Mouse (Mus musculus) c-Kit-positive CD71-positive TER-119-negative erythroid progenitor cells, embryonic 14.5 days (primary cell): ENCODE results near the gene Atrip.
A peak's percentile ranks its signal among the peaks of the same experiment; 100 is the strongest.

Experiments
- DNase-seq: peaks from one replicate; pipeline ENCODE4 v3.0.0-alpha.2; 2013; ENCODE audit warnings: low read depth

Gene Atrip

DNA sequence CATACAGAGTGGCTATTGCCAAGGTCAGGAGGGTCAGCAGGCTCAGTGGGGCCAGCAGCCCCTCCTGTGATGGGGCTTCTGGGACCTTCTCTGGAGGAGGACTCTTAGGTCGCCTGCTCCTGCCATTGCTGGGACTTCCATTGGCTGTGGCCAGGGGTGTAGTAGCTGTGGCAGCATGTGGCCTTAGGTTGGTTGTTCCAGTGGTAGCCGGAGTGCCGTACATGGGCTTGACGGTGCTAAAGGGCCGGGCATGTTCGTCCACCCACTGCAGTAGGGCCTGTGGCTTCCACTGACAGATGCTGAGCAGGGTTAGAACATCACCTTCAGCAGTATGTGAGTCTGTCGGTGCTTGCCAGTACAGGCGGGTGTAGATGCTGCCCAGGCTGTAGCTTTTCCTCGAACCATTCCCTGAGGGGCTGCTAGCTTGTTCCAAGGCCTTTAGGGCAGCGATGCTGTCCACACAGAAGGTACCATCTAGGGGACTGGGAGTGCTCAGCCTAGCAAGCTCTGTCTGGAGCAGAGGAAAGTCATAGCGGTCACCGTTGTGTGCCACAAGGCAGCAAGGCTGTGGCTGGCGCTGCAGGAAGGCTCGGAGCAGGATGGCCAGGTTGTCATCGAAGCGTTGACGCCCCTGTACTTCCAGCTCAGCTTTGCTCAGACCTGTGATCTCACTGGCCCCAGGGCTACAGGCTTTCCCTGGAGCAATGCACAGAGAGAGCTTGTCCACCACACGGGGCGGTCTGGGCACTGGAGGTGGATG, 15.7 kb downstream of the Atrip start:
- DNase-seq: no peak

DNA sequence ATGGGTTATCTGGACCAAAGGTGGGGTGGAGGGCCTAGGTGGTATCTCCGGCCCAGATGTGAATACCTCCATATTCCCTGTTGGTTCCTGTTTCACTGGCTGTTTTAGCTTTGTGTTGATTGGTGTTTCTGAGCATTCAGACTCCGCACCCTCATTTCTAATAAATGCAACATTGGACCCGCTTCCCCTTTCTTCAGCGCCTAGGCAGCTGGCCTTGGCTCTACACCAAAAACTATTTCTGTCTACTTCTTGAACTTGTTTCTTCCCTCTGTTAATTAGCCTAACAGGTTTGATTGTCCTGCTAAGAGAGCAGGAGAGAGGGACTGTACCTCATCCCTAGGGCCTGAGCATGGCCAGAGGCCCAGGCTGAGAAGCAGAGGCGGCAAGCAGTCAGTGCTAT, 16.4 kb downstream of the Atrip start:
- no peak for DNase-seq

DNA sequence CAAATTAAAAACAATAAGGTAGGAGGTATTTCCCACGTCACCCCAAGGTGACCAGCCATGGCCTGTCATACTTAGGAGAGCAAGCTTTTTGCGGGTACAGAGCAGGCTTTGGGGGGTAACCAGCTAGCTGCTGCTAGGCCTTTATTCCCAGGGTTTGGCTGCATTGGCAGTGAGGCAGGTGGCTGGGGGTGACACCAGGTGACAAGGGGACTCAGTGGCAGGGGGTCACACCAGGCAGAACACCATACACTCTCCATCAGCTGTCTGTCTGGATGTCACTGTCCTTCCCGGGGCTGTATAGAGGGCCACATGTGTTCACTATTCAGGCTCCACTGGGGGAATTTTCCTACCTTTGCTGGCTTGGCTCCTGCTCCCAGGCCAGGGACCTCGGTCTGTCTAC, 17.0 kb downstream of the Atrip start:
- DNase-seq: no peak

DNA sequence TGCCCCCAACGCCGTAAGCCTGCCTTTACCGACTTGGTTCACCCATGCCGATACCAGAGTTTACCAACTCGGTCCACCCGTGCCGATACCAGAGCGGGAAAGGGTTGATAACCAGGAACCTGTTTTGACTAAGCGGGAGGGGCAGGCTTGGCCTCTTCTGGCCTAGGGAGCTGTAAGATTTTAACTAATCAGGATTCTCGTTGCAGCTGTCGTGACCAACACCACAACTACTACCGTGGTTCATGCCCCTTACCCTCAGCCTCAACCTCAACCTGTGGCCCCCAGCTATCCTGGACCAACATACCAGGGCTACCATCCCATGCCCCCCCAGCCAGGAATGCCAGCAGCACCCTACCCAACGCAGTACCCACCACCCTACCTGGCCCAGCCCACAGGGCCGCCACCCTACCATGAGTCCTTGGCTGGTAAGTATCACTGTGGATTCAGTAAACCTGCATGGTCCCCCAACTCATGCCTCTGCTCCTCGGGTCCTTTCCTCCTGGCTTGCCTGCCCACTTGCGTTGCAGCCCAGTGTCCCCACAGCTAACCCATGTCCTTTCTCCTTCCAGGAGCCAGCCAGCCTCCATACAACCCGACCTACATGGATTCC, 17.7 kb downstream of the Atrip start:
- no peak for DNase-seq

DNA sequence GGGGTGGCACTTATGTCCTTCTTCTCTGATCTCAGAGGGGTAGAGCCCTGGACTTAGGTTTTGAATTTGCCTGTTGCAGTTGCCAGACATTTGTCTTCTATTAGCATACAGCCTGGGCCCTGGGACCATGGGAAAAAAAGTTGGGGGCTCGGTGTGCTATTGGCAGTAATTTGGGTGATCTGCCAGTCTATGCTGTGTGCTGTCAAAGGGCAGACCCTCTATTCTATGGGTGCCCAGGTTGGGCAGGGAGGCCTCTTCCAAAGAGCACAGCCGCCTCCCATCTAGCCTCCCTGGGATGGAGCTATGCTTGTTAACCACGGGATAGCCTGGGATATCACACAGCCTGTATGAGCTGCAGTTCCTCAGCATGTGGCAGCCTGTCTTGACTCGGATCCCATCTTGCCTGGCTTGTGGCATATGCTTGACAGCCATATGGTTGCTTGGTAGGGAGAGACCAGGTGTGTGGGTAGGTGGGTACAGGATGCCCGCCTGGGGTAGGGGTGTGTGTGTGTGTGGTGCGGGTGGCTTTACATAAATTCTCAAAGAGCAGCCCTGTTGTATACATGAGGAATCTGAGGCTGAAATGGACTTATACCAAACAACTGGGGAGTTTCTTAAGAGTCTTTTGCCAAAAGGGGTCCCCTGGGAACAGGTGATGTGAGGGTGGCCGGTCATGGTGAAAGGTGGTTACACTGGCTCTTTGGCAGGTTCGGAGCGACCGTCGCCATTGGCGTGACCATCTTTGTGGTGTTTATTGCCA, 18.5 kb downstream of the Atrip start:
- no peak for DNase-seq

DNA sequence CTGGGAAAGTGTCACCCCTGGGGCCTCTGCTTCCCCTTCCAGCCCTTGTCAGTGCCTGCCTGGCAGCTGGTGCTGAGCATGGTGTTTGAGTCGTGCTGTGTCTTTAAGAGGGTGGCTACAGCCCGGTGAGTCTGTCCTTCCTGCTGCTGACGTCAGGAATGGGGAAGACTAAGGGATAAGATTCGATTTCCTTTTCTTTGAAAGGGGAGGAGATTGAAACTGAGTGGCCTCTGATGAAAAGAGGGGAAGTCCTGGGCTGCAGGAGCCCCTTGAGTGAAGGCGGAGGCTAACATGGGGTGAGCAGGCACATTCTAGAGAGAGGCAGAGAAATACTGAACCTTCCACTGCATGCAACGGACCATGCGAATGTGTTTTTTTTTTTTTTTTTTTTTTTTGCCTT, 19.2 kb downstream of the Atrip start:
- DNase-seq: peak; percentile 58

DNA sequence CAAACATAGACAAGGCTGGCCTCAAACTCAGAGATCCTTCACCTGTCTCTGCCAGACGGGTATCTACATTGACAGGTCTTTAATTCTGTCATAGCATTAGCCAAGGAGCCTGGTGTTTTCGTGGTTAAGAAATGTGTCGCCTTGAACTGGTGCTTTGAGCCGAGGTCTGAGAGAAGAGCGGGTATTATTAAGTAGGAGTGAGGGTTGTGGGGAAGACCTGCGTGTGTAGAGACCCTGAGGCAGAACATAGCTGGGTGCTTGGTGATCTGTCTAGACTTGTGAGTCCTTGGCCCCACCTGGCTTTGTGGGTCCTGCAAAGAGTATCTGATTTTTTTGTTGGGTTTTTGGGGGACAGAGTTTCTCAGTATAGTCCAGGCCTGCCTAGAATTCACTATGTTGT, 20.1 kb downstream of the Atrip start:
- DNase-seq: no peak

DNA sequence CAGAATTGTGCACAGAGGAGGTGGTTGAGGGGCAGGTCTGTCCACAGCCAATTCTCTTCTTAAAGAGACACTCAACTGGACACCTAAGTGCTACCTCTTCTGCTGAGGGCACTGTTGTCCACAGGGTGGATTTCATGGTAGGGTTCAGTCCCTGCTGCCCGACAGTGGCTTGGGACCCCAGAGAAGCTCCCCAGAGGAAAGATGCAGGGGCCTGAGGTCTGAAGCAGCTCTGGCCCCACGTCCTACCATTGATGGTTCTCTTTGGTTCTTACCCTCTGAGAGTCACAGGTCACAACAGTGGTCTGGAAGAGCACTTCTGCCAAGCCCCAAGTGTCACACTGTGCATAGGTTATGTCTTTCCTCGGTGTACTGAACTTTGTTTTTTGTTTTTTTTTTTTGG, 20.6 kb downstream of the Atrip start:
- no peak for DNase-seq

DNA sequence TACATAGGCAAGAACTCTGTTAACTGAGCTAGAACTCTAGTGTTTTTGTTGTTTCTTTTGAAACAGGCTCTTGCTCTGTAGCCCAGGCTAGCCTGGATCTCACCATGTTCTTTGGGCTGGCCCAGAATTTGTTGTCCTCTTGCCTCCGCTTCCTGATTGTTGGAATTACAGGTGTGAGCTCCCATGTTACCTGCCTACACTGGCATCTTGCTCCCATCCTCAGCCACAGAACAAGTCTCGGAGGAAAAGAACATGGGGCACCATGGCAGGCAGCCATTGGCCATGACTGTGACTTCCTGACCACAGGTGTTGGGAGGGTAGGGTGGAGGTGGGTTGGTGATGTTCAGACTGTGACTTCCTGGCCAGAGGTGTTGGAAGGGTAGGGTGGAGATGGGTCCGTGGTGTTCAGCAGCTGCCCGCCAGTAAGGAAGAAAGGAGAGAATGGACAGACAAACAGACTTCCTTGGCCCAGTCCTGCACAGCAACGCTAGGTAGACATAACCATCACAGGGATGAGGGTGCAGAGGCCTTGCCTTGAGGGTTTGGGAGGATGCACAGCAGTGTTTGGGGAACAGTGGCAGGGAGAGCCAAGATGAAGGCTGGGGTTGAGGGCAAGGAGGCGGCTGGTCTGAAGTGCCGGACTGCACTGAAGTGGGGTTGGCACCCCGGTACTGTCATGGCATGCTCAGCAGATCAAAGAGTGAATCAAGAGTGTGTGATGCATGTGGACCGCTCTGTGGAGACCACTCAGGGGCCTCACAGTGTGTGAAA, 21.2 kb downstream of the Atrip start:
- no peak for DNase-seq

DNA sequence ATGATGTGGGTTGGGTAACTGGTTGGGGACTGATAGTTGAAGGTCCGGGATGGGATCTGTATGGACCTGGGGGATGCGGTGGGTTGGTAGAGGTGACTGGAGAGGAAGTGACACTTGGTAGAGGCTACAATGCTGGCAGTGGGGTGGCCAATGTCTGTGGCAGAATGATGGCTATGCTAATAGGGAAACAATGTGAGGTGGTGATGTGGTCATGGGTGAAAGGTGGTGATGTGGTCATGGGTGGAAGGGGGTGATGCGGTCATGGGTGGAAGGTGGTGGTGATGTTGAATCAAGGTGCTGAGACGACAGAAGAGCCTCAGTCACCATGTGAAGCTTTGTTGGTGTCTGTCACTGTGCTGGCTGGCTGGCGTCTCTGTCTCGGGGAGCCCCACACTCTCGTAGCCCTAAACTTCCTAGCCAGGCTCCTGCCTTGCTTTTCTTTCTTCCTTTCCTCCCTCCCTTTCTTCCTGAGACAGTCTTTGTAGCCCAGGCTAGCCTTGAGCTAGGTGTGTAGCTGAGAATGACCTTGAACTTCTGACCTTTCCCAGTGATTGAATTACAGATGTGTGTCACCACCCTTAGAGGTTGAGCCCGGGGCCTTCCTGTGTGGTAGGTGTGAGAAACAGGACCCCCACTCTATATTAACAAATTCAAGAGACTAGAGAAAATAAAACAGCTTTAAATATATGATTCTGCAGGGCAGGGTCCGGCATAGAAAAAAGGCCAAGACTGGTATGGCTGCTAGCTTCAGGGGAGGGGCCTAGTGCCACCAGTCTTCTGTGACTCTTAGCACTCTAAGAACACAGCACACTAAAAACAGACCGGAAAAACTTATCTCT, 22.1 kb downstream of the Atrip start:
- DNase-seq: no peak

DNA sequence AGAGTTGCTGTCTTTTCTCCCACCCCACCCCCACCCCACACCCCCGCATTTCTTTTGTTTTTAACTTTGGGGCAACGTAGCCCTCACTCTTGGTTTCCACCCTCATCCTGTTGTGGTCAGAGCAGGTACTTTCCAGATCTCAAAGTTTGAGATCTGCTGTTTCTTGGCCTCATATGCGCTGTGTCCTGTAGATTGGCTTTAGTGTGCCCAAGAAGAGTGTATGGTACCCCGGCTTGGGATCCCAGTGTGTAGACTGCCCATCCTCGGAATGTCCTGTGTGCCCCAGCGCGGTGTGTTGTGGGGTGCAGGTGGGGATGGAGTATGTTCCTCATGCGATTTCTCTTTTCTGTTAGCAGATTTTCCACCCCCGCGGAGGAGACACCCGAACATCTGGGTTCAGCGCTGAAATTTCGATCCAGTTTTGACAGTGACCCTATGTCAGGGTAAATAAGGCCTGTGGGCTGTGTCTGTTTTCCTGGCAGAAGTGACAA, 22.9 kb downstream of the Atrip start:
- no peak for DNase-seq

DNA sequence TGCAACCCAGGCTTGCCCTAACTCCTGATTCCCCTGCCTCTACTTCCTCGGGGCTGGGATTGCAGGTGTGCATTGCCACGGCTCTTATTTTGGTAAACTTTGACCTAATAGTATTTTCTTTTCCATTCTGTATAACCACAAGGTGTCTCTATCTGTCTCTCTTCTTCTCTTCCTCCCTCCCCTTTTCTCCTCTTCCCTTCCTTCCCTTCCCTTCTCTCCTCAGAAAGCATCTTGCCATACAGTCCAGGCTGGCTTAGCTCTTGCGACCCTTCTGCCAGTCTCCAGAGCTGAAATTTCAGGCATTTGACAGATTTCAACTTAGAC, 23.3 kb downstream of the Atrip start:
- no peak for DNase-seq

DNA sequence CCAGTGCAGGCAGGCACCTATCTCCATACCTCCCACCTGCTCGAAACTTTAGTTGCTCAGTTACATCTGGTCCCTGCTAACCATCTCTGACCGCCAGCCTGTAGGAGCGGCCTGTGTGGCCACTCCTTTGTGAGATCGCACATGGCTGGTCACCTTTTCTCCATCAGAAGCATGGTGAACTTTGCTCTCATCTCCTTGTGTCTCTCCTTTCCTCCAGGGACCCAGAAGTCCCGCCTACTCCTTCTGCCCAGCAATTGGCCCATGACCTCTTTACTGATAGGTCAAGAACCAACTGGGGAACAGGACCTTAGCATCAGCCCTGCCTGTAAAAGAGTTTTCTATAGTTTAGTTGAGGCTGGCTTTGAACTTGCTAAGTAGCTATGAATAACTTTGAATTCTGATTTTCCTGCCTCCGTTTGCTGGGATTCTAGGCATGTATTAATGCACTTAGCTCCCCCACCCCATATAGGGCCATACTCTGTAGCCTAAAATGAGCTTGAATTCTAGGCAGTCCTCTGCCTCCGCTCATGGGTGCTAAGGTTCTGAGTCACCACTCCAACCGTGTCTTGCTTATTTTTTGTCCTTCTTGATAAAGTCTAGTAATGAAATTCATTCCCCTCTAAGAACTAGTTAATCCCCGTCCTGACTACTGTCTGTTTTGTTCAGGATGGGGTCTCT, 23.8 kb downstream of the Atrip start:
- no peak for DNase-seq

DNA sequence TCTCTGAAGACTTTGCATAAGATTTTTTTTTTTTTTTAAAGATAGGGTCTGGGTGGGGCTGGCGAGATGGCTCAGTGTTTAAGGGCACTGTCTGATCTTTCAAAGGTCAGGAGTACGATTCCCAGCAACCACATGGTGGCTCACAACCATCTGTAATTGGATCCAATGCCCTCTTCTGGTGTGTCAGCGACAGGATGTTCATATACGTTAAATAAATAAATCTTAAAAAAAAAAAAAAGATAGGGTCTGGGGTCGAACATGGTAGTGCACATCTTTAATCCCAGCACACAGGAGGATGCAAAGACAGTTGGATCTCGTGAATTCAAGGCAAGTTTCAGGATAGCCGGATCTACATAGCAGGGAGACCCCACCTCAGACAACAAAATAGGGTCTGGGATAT, 24.6 kb downstream of the Atrip start:
- DNase-seq: no peak

DNA sequence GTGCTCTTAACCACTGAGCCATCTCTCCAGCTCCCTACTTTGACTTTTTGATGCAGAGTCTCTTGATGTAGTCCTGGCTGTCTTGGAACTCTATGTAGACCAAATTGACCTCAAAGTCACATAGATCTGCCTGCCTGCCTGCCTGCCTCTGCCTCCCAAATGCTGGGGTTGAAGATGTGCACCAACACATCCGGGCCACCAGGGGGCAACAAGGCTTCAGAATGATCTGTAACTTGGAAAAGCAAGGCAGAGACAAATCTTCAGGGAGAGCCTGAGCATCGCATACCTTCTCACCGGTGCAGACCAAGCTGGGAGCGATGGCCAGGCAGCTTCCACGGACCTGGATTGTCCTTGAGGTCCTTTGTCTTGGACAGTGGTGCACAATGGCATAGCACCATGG, 27.6 kb downstream of the Atrip start:
- DNase-seq: peak; percentile 56

DNA sequence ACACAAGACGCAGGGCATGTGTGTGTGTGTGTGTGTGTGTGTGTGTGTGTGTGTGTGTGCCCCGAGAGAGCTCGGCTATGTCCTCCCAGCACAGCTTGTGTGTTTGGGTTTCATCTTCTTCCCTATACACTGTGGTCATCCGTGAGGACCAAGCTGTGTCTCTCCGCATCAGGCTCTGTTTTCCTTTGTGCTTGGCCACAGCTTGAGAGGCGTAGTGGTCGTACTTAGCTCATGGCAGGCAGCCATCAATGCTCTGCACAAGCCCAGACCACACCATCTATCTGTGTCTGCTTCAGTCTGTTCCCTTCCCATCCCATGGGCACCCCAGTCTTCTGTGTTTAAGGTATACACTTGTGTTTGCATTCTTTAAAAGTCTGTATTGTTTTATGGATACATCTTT, 32.6 kb downstream of the Atrip start:
- DNase-seq: no peak

DNA sequence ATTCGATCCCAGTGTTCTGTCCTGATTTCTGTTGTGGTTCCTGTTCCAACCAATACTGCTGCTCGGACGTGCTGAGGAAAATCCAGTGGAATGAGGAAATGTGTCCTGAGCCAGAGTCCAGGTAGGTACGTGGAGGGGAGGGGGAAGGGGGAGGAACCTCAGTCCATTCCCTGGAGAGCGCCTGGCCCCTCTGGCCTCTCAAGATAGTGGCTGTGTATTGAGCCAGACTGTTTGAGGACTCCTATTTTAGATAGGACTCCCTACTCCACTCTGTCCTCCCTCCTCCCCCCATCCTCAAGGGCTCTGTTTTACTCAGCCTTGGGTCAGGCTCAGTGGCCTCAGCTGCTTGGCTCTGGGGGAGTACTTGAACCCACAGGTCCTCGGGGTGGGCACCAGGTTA, 33.0 kb downstream of the Atrip start:
- DNase-seq: no peak

DNA sequence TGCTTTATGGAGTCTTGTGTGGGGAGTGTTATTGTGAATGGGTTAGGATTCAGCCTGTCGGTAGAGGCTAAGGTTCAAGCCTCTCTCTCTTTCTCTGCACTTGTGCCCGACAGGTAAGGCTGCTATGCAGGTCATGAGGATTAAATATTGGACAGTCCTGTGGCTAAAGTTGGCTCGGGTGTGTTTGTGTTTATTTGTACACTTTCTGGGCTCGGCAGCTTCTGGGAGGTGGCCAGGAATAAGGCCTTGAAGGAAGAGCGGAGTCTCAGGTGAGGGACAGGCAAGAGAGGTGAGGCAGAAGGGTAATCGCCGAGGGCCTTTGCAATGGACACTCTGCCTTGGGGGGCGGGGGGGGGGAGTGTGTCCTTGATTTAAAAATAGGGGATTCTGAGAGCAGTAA, 33.7 kb downstream of the Atrip start:
- no peak for DNase-seq

DNA sequence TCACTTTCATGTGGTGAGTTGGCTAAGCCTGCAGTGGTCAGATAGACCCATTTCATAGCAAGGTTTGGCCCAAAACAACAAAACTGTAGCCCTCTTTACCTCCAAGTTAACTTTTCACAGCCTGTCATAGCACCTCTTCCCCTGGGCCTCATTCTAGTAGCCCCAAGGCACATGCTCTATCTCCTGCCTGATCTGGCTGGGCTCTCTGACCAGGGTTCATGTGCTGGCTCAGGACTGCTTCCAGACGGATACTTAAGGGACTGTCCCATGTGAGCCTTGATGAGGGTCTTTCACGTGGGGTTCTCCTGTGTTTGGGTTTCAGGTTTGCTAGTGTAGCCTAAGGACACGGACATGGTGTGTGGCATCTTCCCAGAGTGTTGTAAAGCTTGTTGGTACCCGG, 34.2 kb downstream of the Atrip start:
- DNase-seq: no peak

DNA sequence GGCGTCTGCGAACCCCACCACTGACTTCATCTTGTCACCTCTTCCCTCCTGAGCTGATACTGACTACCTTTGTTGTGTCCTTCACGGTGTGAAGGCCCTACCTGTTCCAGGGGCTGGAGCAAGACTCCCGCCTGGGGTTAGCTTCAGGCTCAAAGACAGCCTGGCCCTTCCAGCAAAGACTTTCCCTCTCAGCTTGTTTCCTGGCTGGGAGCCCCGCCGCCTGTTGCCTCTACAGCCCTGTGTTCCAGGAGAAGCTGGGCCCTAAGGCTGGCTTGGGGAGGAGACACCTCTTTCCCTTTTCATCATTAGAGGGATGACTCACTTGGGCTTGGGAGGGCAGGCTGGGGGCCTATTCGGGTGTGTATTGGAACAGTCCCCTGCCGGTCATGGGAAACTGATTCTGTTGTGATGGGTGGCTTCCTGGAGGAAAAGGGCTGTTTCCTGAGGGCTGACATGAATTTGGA, 35.0 kb downstream of the Atrip start:
- DNase-seq: no peak
